Mouse (Mus musculus): ENCODE measurements around the gene Polr3a.

DNA sequence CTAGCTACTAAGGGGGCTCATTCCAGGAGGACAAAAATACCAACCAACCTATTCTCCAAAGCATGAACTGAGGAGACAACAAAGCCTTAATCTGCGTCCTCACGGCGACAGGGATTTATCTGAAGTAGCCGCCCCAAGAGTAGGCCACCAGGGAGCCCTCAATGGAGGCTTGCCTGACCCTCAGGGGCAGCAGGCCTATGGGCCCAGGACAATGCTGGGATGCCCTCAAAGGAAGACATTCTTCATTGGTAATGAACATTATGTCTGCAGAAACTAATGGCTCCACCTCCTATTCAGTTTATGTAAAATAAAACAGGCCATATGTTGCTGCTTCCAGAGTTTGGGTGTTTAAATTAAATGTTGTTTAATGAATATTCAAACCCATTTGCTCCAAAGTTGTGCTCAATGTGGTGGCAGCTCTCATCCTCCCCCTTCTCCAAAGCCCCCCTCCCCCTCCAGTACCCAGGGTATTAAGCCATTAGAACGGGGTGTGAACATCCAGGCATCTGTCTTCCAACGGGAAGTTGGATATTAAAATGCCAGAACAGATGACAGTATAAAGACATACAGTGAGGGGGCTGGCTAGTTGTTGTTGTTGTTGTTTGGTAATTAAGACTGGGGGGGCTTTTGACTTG lies 25.8 kb upstream of the Polr3a start:
- TF ChIP-seq TCF12 (IDR thresholded peaks at IDR 0.05; ENCODE audit: low read depth, low read length) = no peak
- TF ChIP-seq EP300 (IDR thresholded peaks at IDR 0.05; ENCODE audit: low read length) = no peak
- no peak for TF ChIP-seq CTCF (conservative IDR thresholded peaks at IDR 0.05 in 1 of 2, IDR thresholded peaks at IDR 0.05 in 1 of 2; ENCODE audit: low read depth in 2 of 2, low read length in 2 of 2)
- TF ChIP-seq JUND (conservative IDR thresholded peaks at IDR 0.05; ENCODE audit: low read depth, low read length) = no peak
- no peak for TF ChIP-seq MEF2A (IDR thresholded peaks at IDR 0.05; ENCODE audit: borderline replicate concordance, low read depth, low read length)
- no peak for TF ChIP-seq MYC (IDR thresholded peaks at IDR 0.05; ENCODE audit: low read depth, low read length)
- no peak for TF ChIP-seq POLR2A (IDR thresholded peaks at IDR 0.05; ENCODE audit: low read depth, low read length)
- TF ChIP-seq IRF4 (IDR thresholded peaks at IDR 0.05; ENCODE audit: low read depth, low read length) = no peak
- no peak for TF ChIP-seq MAFK (IDR thresholded peaks at IDR 0.05; ENCODE audit: insufficient replicate concordance, low read length)
- no peak for TF ChIP-seq RAD21 (IDR thresholded peaks at IDR 0.05; ENCODE audit: low read depth, low read length)
- no peak for TF ChIP-seq RCOR1 (conservative IDR thresholded peaks at IDR 0.05; ENCODE audit: low read depth, low read length)
